Mouse (Mus musculus) liver, embryonic 15.5 days (tissue): ENCODE results near the gene Foxc1. TPM values are rescaled to one million over a fixed set of nuclear protein-coding genes. Genes with fewer than 3 reads are reported as not detected.

Source experiments
- ATAC-seq: fragments of 200-750 bp; cut with Nextera tagmentation; 2 replicates; pipeline ENCODE4 v1.8.0; 2017; ENCODE audit warnings: moderate number of reproducible peaks, mild to moderate bottlenecking, moderate library complexity; ENCODE audit not compliant: insufficient read depth
- H3K27ac ChIP-seq: fragments of 300-500 bp; sonication (generic); replicated peaks from 2 replicates; pipeline ENCODE4 v1.5.1; 2015; ENCODE audit warnings: mild to moderate bottlenecking, inconsistent platforms
- H3K27me3 ChIP-seq: fragments of 300-500 bp; sonication (generic); 2 replicates; pipeline ENCODE4 v1.6.1; 2015; ENCODE audit warnings: mild to moderate bottlenecking, inconsistent platforms
- H3K36me3 ChIP-seq: fragments of 300-500 bp; sonication (generic); replicated peaks from 2 replicates; pipeline ENCODE4 v1.6.1; 2015; ENCODE audit warnings: moderate library complexity, mild to moderate bottlenecking, inconsistent platforms
- H3K4me1 ChIP-seq: fragments of 300-500 bp; sonication (generic); replicated peaks from 2 replicates; pipeline ENCODE4 v1.6.1; 2015; ENCODE audit warnings: inconsistent platforms
- H3K4me2 ChIP-seq: fragments of 300-500 bp; sonication (generic); 2 replicates; pipeline ENCODE4 v1.6.1; 2015; ENCODE audit warnings: moderate library complexity, mild to moderate bottlenecking, inconsistent platforms
- H3K4me3 ChIP-seq: fragments of 300-500 bp; sonication (generic); replicated peaks from 2 replicates; pipeline ENCODE4 v1.5.1; 2015; ENCODE audit warnings: mild to moderate bottlenecking, inconsistent platforms
- H3K9ac ChIP-seq: fragments of 300-500 bp; sonication (generic); 2 replicates; pipeline ENCODE4 v1.6.1; 2015; ENCODE audit warnings: moderate library complexity, mild to moderate bottlenecking, inconsistent platforms
- H3K9me3 ChIP-seq: fragments of 300-500 bp; sonication (generic); replicated peaks from 2 replicates; pipeline ENCODE4 v1.6.1; 2016; ENCODE audit warnings: inconsistent platforms
- WGBS: fragments of 180-500 bp; shearing (Covaris S2); methylation state at CpG from one replicate; pipeline ENCODE4 v1.1.7; 2015; ENCODE audit warnings: mixed read lengths; ENCODE audit not compliant: insufficient replicate concordance; 5-methylcytosine and 5-hydroxymethylcytosine counted together
- polyA plus RNA-seq: library from polyadenylated mRNA; unstranded; fragments of >200 nt; fragmentation: Nextera tagmentation; extraction: Ambion mirVana; gene quantifications from 2 replicates; pipeline ENCODE4 v1.2.1, GENCODE M21; 2015

The Foxc1 gene
- polyA plus RNA-seq, 1 experiment from 2014 or later, result 0.01 TPM

DNA sequence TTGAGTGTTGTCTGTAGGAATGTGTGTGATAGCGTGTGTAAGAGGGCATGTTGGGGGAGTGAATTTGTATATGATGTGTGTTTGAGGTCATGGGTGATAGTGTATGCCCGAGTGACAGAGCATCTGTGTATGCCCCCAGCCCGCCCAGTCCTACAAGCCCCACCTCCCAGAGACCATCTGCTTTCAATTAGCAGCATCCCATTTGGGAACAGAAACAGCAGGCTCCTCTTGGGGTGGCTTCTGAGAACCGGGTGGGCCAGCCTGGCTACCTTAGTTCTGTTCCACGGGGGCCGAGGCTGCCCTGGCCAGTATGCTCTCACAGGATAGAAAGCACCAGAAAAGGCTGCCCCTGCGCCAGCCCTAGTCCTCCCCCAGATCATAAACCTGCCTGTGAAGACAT, 11.9 kb downstream of the Foxc1 start:
- peaks cover 70% of the 10 kb centered on the region for H3K27me3 ChIP-seq
- H3K4me1 ChIP-seq, result no peaks in the 10 kb centered on the region
- H3K4me2 ChIP-seq, result no peak overlapping the region
- no peaks in the 10 kb centered on the region for H3K9me3 ChIP-seq
- H3K4me3 ChIP-seq, result no peak overlapping the region
- WGBS, result 50% methylated on average over 7 of the region's 7 CpGs
- H3K36me3 ChIP-seq, result no peaks in the 10 kb centered on the region
- H3K9ac ChIP-seq, result no peak overlapping the region
- H3K27ac ChIP-seq, result no peak overlapping the region
- no peak for ATAC-seq

DNA sequence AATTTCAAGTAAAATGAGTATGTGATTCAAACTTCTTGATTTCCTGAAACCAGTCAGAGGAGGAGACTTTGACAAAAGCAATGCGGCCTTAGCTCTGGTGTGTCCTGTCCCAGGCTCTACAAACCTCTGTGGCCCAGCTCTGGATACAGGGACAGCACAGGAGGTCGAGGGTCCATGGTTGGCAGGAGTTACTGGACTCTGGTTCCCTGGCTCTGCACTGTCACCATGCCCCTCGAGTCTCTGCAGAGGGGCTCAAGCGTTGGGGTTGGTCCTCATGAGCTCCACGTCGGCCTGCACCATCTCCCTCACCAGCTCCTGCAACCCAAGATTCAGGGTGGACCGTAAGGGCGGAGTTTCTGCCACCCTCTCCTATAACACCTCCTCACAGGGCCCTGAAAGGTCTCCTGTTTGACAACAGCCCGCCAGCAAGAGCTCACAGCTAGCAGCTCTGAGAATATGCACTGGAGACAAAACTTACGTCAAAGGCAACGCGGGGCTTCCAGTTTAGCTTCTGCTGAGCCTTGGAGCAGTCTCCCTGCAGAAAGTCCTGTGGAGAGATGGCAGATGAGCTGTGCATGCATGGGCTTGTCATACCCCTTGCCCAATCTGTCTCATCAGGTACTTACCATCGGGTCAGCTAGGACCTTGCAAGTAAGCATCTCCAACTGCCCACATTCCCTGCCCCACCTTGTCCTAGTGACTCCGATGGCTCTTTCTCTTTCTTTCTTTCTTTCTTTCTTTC, 13.4 kb downstream of the Foxc1 start:
- Histone ChIP-seq H3K9ac (no peak overlapping the region), H3K4me2 (no peak overlapping the region), H3K36me3 (no peaks in the 10 kb centered on the region), H3K4me1 (no peaks in the 10 kb centered on the region), H3K9me3 (no peaks in the 10 kb centered on the region), H3K4me3 (no peak overlapping the region), H3K27ac (no peak overlapping the region), H3K27me3 (peaks cover 57% of the 10 kb centered on the region)
- 46% methylated on average over 14 of the region's 14 CpGs for WGBS
- no peak for ATAC-seq

DNA sequence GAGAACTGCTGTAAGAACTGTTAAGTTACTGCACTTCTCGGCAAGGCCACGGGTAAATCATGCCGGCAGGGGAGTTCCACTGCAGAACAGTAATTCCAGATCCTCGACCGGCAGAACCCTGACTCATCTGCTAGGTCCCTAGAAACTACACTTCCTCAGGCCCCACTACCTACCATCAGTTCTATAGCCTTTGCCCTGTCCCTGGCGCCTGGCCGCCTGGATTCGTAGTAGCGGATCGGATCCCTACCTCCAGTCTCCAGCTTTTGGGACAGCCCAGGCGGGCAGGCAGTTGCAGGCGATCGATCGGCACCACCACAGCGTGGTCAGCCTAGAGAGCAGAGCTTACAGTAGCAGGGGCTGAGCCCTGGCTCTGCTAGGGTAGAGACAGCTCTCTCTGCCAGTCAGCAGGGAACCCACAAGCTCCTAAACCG, 14.2 kb downstream of the Foxc1 start:
- H3K4me3 ChIP-seq, result peak overlapping the region; percentile 26; the same call in 1 of the 2 replicates
- H3K9ac ChIP-seq, result no peak overlapping the region
- no peaks in the 10 kb centered on the region for H3K36me3 ChIP-seq
- WGBS, result 11% methylated on average over 16 of the region's 16 CpGs
- H3K27me3 ChIP-seq, result peaks cover 50% of the 10 kb centered on the region
- no peak overlapping the region for H3K27ac ChIP-seq
- peak; percentile 70 for ATAC-seq
- no peaks in the 10 kb centered on the region for H3K9me3 ChIP-seq
- H3K4me1 ChIP-seq, result no peaks in the 10 kb centered on the region
- peak overlapping the region; percentile 48 for H3K4me2 ChIP-seq

DNA sequence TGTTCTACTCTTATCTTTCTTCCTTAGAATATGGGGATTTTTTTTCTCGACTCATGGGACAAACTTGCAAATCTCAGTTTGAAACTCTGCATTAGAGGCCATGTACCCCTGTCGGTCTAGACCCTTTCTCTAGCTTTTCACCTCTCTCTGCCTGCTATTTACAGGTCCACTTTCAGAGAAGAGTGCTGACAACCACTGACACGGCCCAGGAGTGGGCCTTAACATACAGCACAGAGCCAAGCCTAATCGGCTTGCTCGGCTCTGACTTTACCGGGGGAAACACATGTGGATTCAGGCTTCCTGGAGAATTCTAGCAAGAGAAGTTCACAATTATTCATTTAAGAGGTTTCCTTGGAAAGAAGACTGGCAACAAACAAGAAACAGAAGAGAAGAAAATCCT, 14.6 kb downstream of the Foxc1 start:
- H3K9me3 ChIP-seq, result no peaks in the 10 kb centered on the region
- no peak overlapping the region for H3K27ac ChIP-seq
- peaks cover 45% of the 10 kb centered on the region for H3K27me3 ChIP-seq
- no peak overlapping the region for H3K4me3 ChIP-seq
- WGBS, result 27% methylated on average over 6 of the region's 6 CpGs
- no peak overlapping the region for H3K9ac ChIP-seq
- H3K36me3 ChIP-seq, result no peaks in the 10 kb centered on the region
- H3K4me1 ChIP-seq, result no peaks in the 10 kb centered on the region
- ATAC-seq, result no peak
- H3K4me2 ChIP-seq, result peak overlapping the region; percentile 48

DNA sequence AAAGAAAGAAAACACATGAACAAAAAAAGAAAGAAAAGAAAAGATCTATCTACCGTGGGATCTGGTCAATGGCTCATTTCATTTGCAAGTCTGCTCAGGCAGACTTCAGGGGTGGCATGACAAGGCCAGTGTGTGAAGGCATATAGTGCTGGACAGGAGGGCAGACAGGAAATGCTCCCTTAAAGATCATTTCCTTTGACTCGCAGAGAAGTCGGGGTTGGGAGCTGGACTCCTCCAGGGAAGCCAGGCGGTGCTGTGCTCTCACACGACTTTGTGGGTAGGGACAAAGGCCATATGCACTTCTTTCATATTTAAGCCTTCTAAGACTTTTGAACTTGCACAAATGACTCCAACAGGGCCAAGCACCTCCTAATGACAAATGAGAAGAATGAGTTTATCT, 16.9 kb downstream of the Foxc1 start:
- Histone ChIP-seq H3K9ac (no peak overlapping the region), H3K4me2 (no peak overlapping the region), H3K4me1 (no peaks in the 10 kb centered on the region), H3K9me3 (no peaks in the 10 kb centered on the region), H3K27me3 (peaks cover 32% of the 10 kb centered on the region), H3K4me3 (no peak overlapping the region), H3K27ac (no peak overlapping the region), H3K36me3 (no peaks in the 10 kb centered on the region)
- WGBS, result 28% methylated on average over 5 of the region's 5 CpGs
- no peak for ATAC-seq

DNA sequence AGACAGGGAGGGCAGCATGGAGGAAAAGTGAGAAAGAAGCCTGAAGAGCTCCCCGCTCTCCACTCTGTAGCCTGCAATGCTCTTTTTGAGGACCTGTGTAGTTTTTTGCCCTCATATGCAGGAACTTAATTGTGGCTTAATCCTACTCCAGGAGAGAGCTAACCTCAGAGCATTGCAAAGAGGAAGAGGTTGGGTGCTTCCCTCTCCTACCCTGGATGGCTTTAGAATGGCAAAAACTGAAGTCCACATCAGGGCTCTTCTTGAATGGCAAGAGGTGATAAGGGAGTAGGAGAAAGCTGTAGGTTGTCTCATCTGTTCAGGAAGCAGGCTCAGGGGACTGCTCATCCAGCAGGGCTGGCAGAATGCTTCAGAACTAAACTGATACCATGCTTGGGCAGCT, 18.7 kb downstream of the Foxc1 start:
- Histone ChIP-seq H3K4me1 (no peaks in the 10 kb centered on the region), H3K4me3 (no peak overlapping the region), H3K9ac (no peak overlapping the region), H3K4me2 (no peak overlapping the region), H3K36me3 (no peaks in the 10 kb centered on the region), H3K27me3 (peaks cover 26% of the 10 kb centered on the region; the same call in 1 of the 2 replicates), H3K27ac (no peak overlapping the region), H3K9me3 (no peaks in the 10 kb centered on the region)
- ATAC-seq, result no peak
- 67% methylated on average over 1 of the region's 1 CpGs for WGBS

DNA sequence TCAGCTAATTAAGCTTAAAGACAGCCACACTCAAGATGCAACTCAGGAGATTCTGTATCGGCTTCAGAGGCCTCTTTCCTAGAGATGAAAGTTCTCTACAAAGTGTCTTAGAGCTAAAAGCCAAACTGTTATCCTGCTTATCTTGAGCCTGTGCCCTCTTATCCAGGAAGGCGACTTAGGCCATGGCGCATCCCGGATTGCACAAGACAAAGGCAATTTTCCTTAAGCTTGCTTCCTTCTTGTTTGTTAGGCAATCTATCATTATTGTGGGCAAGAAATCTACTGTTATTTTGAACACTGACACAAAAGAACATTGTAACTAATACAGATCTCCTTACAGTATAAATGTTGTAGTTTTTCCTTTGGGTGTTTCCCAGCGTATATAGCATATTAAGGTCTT, 20.7 kb downstream of the Foxc1 start:
- H3K4me2 ChIP-seq, result no peak overlapping the region
- WGBS, result 63% methylated on average over 5 of the region's 5 CpGs

DNA sequence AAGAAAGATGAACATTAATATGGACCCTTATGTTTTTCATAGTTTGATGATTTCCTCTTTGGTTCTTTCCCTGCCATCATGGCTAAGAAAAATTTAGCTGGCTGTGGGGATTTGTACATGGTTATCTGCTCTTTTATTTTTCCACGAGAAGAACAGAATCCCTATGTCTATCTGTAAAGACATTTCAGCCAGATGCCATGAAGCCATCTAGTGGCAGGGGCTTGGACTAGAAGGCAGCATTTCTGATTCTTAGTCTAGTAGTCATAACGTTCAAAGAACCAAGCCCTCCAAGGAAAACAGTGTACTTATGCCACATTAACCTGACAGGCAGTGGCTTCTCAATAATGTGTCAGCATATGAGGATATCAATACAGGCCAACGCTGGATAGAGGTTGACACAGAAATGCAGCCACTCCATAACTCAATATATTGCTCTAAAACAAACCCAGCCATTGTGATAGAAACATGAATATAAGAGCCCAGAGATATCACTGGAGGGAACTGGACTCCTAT, 21.4 kb downstream of the Foxc1 start:
- 37% methylated on average over 3 of the region's 3 CpGs for WGBS
- no peak overlapping the region for H3K4me2 ChIP-seq
- no peak for ATAC-seq
- no peaks in the 10 kb centered on the region for H3K36me3 ChIP-seq
- H3K9me3 ChIP-seq, result no peaks in the 10 kb centered on the region
- H3K27ac ChIP-seq, result no peak overlapping the region
- H3K9ac ChIP-seq, result no peak overlapping the region
- H3K27me3 ChIP-seq, result peaks cover 4% of the 10 kb centered on the region; the same call in 1 of the 2 replicates
- H3K4me1 ChIP-seq, result no peaks in the 10 kb centered on the region
- H3K4me3 ChIP-seq, result no peak overlapping the region

More for the DNA sequence above, 20.7 kb downstream of the Foxc1 start:
- Histone ChIP-seq H3K4me1 (no peaks in the 10 kb centered on the region), H3K9ac (no peak overlapping the region), H3K9me3 (no peaks in the 10 kb centered on the region), H3K36me3 (no peaks in the 10 kb centered on the region), H3K4me3 (no peak overlapping the region), H3K27me3 (peaks cover 9% of the 10 kb centered on the region; the same call in 1 of the 2 replicates), H3K27ac (no peak overlapping the region)
- no peak for ATAC-seq

DNA sequence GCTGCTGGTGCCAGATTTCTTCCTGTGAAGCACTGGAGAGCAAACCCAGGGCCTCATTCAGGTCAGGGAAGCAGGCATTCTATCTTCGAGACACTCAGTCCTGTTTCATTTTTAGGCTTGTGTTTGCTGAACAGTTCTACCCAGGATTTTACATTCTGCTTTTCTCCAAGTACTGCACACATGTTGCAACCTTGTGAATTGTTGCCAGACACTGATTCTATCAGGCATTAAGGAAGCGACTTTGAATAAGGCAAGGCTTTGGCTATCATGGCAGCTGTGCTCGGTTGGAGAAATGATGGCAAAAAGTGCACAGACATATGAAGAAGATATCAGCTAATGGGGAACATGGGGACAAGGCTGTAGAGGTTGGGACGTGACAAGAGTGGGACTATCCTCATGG, 22.0 kb downstream of the Foxc1 start:
- Histone ChIP-seq H3K9me3 (no peaks in the 10 kb centered on the region), H3K4me1 (no peaks in the 10 kb centered on the region), H3K36me3 (no peaks in the 10 kb centered on the region), H3K4me3 (no peak overlapping the region), H3K9ac (no peak overlapping the region), H3K4me2 (no peak overlapping the region), H3K27me3 (peaks cover 1% of the 10 kb centered on the region; the same call in 1 of the 2 replicates), H3K27ac (no peak overlapping the region)
- ATAC-seq, result no peak
- WGBS, result 55% methylated on average over 4 of the region's 4 CpGs

DNA sequence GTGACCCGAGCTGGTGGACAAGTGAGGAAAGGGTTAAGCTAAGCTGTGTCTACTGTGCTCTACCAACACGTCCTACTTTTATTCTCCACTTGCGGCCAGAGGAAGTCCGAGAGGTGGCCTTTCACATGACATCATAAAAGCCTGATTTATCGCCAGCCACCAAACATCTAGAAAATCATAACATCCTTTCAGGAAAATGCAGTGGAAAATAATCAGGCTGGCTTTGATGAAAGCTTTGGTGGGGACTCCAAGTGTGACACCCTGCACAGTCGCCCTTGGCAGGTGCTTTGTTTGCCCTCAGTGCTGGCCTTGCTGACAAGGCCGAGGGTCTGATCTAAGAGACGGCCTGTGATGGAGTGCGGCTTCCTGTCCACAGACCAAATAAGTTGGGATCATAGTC, 23.9 kb downstream of the Foxc1 start:
- 51% methylated on average over 9 of the region's 9 CpGs for WGBS
- Histone ChIP-seq H3K9ac (no peak overlapping the region), H3K27me3 (no peaks in the 10 kb centered on the region), H3K4me3 (no peak overlapping the region), H3K9me3 (no peaks in the 10 kb centered on the region), H3K4me2 (no peak overlapping the region), H3K36me3 (no peaks in the 10 kb centered on the region), H3K27ac (no peak overlapping the region), H3K4me1 (no peaks in the 10 kb centered on the region)
- ATAC-seq, result no peak

DNA sequence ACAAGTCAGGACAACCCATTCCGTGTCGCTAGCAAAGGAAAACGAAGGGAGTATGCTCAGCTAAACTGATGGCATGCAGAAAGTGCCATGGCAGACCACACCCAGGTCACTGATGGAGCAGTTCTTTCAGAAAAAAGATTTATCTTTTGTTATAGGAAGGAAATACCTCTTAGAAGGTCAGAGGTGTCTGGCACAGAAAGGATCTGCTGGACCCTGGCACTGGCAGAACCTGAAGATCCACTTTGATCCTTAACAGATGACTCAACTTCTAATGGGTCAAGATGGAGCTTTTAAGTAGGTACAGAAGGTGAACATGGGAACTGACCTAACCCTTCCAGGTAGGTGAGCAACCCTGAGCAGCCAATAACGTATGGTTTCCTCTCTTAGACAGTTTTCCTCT, 29.4 kb downstream of the Foxc1 start:
- no peak overlapping the region for H3K4me2 ChIP-seq
- no peaks in the 10 kb centered on the region for H3K27me3 ChIP-seq
- no peaks in the 10 kb centered on the region for H3K9me3 ChIP-seq
- 63% methylated on average over 4 of the region's 4 CpGs for WGBS
- no peak overlapping the region for H3K4me3 ChIP-seq
- no peak overlapping the region for H3K27ac ChIP-seq
- H3K9ac ChIP-seq, result no peak overlapping the region
- no peaks in the 10 kb centered on the region for H3K4me1 ChIP-seq
- no peak for ATAC-seq
- no peaks in the 10 kb centered on the region for H3K36me3 ChIP-seq
